Mouse (Mus musculus) cerebellum, postnatal 14 days (tissue): ENCODE measurements around the gene Olfr1383.
"Not testable (repeated sequence)": the region's sequence is repeated elsewhere in the genome, so short reads cannot be mapped to it uniquely, and the experiment has no call there.

ENCODE experiments used
- DNase-seq, 2 experiments: peaks; one replicate each; pipeline ENCODE4 v3.0.0; 2021; ENCODE audit warnings: mixed read lengths in 2 of 2

Gene Olfr1383

GRCm38 (mm10) chr11:49519348-49519747, at the start of gene Olfr1383:
Gene Olfr1383, plus strand, starts transcription at chr11:49519648.
- DNase-seq, result no peak

- no peak for DNase-seq
These were observed 33.5 kb upstream of the Olfr1383 start for GRCm38 (mm10) chr11:49485973-49486372.

- DNase-seq, result not testable (repeated sequence)
These were observed 30.7 kb upstream of the Olfr1383 start, which contains the start of gene Olfr1385 for GRCm38 (mm10) chr11:49488770-49489169. Gene Olfr1385, plus strand, starts transcription at chr11:49489070.

DNA sequence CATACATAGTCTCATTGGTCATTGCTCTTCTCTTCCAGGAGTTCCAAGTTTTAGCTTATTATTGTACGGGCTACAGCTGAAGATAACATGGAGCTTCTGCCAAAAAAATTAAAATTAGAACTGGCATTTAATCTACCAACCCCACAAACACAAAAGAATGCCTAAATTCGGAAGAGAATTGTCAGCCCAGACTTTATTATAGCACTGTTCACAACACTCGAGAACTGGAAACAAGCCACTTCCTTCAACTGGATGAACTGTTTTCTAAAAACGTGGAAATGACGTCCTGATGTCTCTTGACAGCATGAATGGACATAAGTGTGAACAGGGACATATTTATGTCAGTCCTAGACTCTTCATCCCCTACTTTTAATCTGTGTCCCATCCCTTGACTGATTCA, 1.4 kb upstream of the Olfr1383 start:
- DNase-seq, result no peak

- DNase-seq, result no peak
These were observed 8.5 kb downstream of the Olfr1383 start, which contains the start of gene Olfr1382 for GRCm38 (mm10) chr11:49527947-49528346. Gene Olfr1382, plus strand, starts transcription at chr11:49528247.

GRCm38 (mm10) chr11:49532761-49533160, 13.3 kb downstream of the Olfr1383 start:
- DNase-seq, result no peak

DNA sequence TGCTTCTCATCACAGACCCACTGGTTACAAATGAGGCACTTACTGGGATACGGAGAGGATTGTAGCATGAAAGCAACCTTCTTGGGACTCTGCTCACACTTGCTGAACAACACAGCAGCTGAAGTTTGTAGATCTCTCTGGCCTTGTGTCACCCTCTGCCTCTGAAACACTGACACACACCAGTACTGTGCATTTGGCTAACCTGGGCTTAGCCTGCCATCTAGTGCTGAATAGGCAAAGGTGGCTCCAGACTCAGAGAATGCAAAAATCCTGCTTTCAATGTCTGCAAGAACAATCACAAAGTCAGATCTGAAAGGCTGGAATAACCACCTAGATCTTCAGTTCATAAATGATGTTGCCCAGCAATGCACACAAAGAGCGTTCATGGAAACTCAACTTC, 17.2 kb downstream of the Olfr1383 start:
- DNase-seq, result peak; percentile 3 to 6

DNA sequence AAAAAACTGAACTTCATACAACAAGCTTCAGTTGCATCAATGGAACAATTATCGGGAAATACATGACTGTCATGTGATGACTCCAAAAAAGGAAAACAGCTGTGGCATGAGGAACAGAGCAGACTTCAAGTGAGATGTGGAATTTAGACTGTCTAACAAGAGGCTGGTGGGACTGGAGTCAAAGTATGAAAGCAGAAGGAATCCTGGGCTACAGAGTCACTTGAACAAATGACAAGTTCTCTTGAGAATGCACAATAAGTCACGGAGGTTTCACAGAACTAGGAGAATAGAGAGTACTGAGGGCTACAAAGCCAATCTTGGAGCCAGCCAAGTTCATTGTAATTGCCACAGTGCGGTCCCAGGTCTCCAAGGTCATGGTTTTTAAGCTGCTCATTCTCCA, 23.7 kb downstream of the Olfr1383 start, which contains the start of gene Olfr1381:
TSS of gene Olfr1381 (plus strand) at position 301 of the 400 bp plus-strand sequence.
- DNase-seq, result not testable (repeated sequence)

DNA sequence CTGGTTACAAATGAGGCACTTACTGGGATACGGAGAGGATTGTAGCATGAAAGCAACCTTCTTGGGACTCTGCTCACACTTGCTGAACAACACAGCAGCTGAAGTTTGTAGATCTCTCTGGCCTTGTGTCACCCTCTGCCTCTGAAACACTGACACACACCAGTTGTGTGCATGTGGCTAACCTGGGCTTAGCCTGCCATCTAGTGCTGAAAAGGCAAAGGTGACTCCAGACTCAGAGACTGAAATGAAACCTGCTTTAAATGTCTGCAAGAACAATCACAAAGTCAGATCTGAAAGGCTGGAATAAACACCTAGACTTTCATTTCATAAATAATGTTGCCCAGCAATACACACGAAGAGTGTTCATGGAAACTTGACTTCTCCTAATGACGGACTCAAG, 34.6 kb downstream of the Olfr1383 start:
- peak in 1 of 2 experiments; percentile 8 for DNase-seq

DNA sequence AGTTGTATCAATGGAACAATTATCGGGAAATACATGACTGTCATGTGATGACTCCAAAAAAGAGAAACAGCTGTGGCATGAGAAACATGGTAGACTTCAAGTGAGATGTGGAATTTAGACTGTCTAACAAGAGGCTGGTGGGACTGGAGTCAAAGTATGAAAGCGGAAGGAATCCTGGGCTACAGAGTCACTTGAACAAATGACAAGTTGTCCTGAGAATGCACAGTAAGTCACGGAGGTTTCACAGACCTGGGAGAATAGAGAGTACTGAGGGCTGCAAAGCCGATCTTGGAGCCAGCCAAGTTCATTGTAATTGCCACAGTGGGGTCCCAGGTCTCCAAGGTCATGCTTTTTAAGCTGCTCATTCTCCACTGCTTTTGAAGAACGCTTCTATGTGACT, 37.1 kb downstream of the Olfr1383 start, which contains the start of gene Olfr1380:
TSS of gene Olfr1380 (plus strand) at position 301 of the 400 bp plus-strand sequence.
- DNase-seq, result not testable (repeated sequence)

DNA sequence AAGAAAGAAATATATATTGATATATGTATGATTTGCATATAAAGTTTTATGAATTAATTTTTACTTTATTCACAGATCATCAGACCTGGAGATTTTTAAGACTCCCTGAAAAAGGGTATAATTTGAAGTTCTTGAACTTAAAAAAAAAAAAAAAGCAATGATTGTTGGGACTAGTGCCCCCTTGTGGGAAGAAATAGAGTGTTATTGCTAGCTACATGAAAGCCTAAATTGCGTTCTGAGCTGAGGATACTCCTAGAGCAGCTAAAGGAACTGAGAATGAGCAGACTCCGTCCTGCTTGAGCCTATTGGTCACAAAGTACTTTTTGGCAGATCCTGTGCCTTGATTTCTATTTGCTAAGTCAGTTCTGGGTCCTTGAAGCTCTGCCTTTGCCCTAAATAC, 55.6 kb downstream of the Olfr1383 start:
- DNase-seq, result not testable (repeated sequence)
